ENCODE assay signal across 8 mouse cellular contexts in the genomic region with DNA sequence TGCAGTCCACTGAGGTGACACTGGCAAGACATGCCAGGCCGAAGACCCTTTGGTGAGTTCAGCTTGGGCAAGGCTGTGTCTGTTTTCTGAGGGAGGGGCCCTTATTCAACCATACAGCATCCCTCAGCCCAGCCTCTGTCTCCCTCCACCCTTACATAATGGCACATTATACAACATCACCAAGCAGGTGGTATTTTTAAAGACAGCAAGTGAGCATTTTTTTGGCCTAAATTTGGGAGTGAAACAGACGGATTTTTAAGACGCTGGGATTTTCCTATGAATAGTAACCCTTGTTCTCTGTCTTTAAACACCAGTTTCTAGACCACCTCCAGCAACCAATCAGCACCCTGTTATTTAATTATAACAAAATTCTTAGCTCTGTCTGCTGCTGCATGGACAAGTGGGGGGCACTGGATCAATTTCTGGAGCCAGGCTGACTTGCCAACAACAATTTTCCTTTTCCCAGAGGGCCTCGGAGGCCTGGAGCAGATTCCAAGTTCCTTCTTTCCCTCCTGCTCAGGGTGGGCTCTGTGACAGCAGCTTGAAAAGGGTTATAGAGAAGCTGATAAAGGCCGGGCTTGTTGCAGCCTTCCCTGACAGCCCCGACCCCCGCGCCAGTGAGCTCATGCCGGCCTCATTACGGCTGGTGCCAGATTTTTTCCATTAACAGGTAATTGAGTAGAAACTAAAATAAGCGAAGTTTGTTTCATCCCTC.
DNase-seq lines count a peak whose midpoint lies in the region; ATAC-seq lines count a peak whose summit lies in the region.

No protein-coding gene starts in this region.

- 0 out of 2 replicates have a peak, but pooled peaks cover 6% of the 10 kb centered on the region for H3K4me1 ChIP-seq in intestine, embryonic 14.5 days (replicated peaks; ENCODE audit: control insufficient read depth, insufficient read depth, low read length)
- H3K4me1 ChIP-seq in intestine, embryonic 15.5 days (replicated peaks): no peaks in the 10 kb centered on the region
- peaks cover 19% of the 10 kb centered on the region for H3K4me1 ChIP-seq in forebrain, embryonic 12.5 days
- no peaks in the 10 kb centered on the region; the same call in 1 of the 2 replicates for H3K4me1 ChIP-seq in midbrain, embryonic 14.5 days (ENCODE audit: control insufficient read depth, insufficient read depth, low read length)

- WGBS in intestine, embryonic 14.5 days: 38% methylated on average over 11 of the region's 11 CpGs
- WGBS in intestine, embryonic 15.5 days: 44% methylated on average over 11 of the region's 11 CpGs
- 20% methylated on average over 11 of the region's 11 CpGs for WGBS in forebrain, embryonic 12.5 days
- WGBS in midbrain, embryonic 14.5 days: 52% methylated on average over 11 of the region's 11 CpGs

- no peaks in the 10 kb centered on the region for H3K36me3 ChIP-seq in intestine, embryonic 14.5 days (ENCODE audit: control insufficient read depth, insufficient read depth, low read length)
- H3K36me3 ChIP-seq in intestine, embryonic 15.5 days: no peaks in the 10 kb centered on the region
- no peaks in the 10 kb centered on the region for H3K36me3 ChIP-seq in forebrain, embryonic 12.5 days (replicated peaks)
- no peaks in the 10 kb centered on the region for H3K36me3 ChIP-seq in midbrain, embryonic 14.5 days (ENCODE audit: control insufficient read depth, insufficient read depth, low read length)

- no peak overlapping the region for H3K4me2 ChIP-seq in intestine, embryonic 14.5 days (ENCODE audit: low read length)
- H3K4me2 ChIP-seq in intestine, embryonic 15.5 days (replicated peaks): no peak overlapping the region
- H3K4me2 ChIP-seq in forebrain, embryonic 12.5 days: peak overlapping the region; percentile 38
- no peak overlapping the region for H3K4me2 ChIP-seq in midbrain, embryonic 14.5 days (ENCODE audit: low read length)

- no peak overlapping the region for H3K9ac ChIP-seq in intestine, embryonic 14.5 days (ENCODE audit: low read length)
- H3K9ac ChIP-seq in intestine, embryonic 15.5 days: no peak overlapping the region
- H3K9ac ChIP-seq in forebrain, embryonic 12.5 days: no peak overlapping the region
- H3K9ac ChIP-seq in midbrain, embryonic 14.5 days (replicated peaks; ENCODE audit: low read length): no peak overlapping the region; the same call in 1 of the 2 replicates

- H3K27me3 ChIP-seq in intestine, embryonic 14.5 days (replicated peaks; ENCODE audit: control insufficient read depth, insufficient read depth, low read length): no peaks in the 10 kb centered on the region
- H3K27me3 ChIP-seq in intestine, embryonic 15.5 days (replicated peaks): no peaks in the 10 kb centered on the region
- H3K27me3 ChIP-seq in forebrain, embryonic 12.5 days: peaks cover 49% of the 10 kb centered on the region
- H3K27me3 ChIP-seq in midbrain, embryonic 14.5 days (ENCODE audit: control insufficient read depth, insufficient read depth, low read length): no peaks in the 10 kb centered on the region

- DNase-seq in intestine, embryonic 14.5 days (ENCODE audit: low spot score): peak; percentile 50
- DNase-seq in layer of hippocampus, postnatal 25 days (ENCODE audit: extremely low spot score in 1 of 2, low spot score in 1 of 2): peak; percentile 22
- peak; percentile 56 for DNase-seq in midbrain, embryonic 14.5 days
- no peak for DNase-seq in B cell, adult 2 months
- DNase-seq in ovary, postnatal 14 days (ENCODE audit: low spot score): no peak

- H3K27ac ChIP-seq in intestine, embryonic 14.5 days (ENCODE audit: low read depth): no peak overlapping the region
- no peak overlapping the region for H3K27ac ChIP-seq in intestine, embryonic 15.5 days
- H3K27ac ChIP-seq in forebrain, embryonic 12.5 days: peak overlapping the region; percentile 54; the same call in 1 of the 2 replicates
- H3K27ac ChIP-seq in midbrain, embryonic 14.5 days (replicated peaks; ENCODE audit: low read depth, low read length): no peak overlapping the region

- H3K9me3 ChIP-seq in intestine, embryonic 14.5 days (ENCODE audit: control insufficient read depth, low read length): no peaks in the 10 kb centered on the region
- H3K9me3 ChIP-seq in intestine, embryonic 15.5 days: no peaks in the 10 kb centered on the region
- no peaks in the 10 kb centered on the region for H3K9me3 ChIP-seq in forebrain, embryonic 12.5 days
- no peaks in the 10 kb centered on the region for H3K9me3 ChIP-seq in midbrain, embryonic 14.5 days (ENCODE audit: control insufficient read depth, low read length)

- no peak for ATAC-seq in intestine, embryonic 14.5 days (replicated peaks; ENCODE audit: low FRiP score, low TSS enrichment, low read depth)
- no peak for ATAC-seq in intestine, embryonic 15.5 days
- peak; percentile 90; the same call in 1 of the 2 replicates for ATAC-seq in forebrain, embryonic 12.5 days (ENCODE audit: low FRiP score)
- no peak for ATAC-seq in midbrain, embryonic 14.5 days (ENCODE audit: low FRiP score, low TSS enrichment)
- no peak for ATAC-seq in erythroid progenitor cell, adult 5-6 weeks (replicated peaks; ENCODE audit: low FRiP score, poor library complexity, severe bottlenecking)

- H3K4me3 ChIP-seq in intestine, embryonic 14.5 days (ENCODE audit: low read depth, low read length): no peak overlapping the region
- no peak overlapping the region for H3K4me3 ChIP-seq in intestine, embryonic 15.5 days (replicated peaks)
- no peak overlapping the region for H3K4me3 ChIP-seq in forebrain, embryonic 12.5 days (replicated peaks)
- no peak overlapping the region for H3K4me3 ChIP-seq in midbrain, embryonic 14.5 days (replicated peaks; ENCODE audit: low read depth, low read length)

Comparison
In these comparisons a context has a peak if more than half of its experiments do, and no peak if none do; other contexts are left out.
1. DNase-seq: peak in intestine, embryonic 14.5 days (single experiment), layer of hippocampus, postnatal 25 days (2 of 2) and midbrain, embryonic 14.5 days (single experiment); none in B cell, adult 2 months (0 of 2) and ovary, postnatal 14 days (single experiment).